Comparison of ENCODE assay signal across 30 mouse cellular contexts in genomic region chr7:144379243-144379884, GRCm38 (mm10).
DNase-seq lines count a peak whose midpoint lies in the region; ATAC-seq and TF ChIP-seq lines count a peak whose summit lies in the region.
"Had no signal": no experiment of that assay in that cellular context is flagged by ENCODE, and none has a peak within 500 bp of the region (broad histone marks: within the 10 kb centered on the region; RNA-seq: fewer than 3 reads in every experiment).

No protein-coding gene starts in this region.

- TF ChIP-seq CTCF in layer of hippocampus, adult 2 months (conservative IDR thresholded peaks at IDR 0.05): no peak

- 0 out of 2 replicates have a peak, but pooled peaks have one; percentile 29 for ATAC-seq in hindbrain, embryonic 13.5 days (ENCODE audit: low FRiP score)
- ATAC-seq in hindbrain, embryonic 16.5 days: no peak
- ATAC-seq in neural tube, embryonic 13.5 days (ENCODE audit: low read depth): peak; percentile 76; the same call in 1 of the 2 replicates
- ATAC-seq in heart, embryonic 11.5 days (replicated peaks; ENCODE audit: insufficient number of reproducible peaks, low FRiP score, low TSS enrichment): no peak
- ATAC-seq: forebrain, embryonic 15.5 days; intestine, embryonic 15.5 days; midbrain, embryonic 13.5 days had no signal

- peak overlapping the region; percentile 43; the same call in 1 of the 2 replicates for H3K27ac ChIP-seq in layer of hippocampus, adult 2 months
- H3K27ac ChIP-seq in hindbrain, embryonic 13.5 days: peak overlapping the region; percentile 30
- no peak overlapping the region for H3K27ac ChIP-seq in hindbrain, embryonic 16.5 days (ENCODE audit: low read depth, low read length)
- peak overlapping the region; percentile 55; the same call in 1 of the 2 replicates for H3K27ac ChIP-seq in neural tube, embryonic 13.5 days (replicated peaks)
- H3K27ac ChIP-seq in heart, embryonic 11.5 days (ENCODE audit: low read depth, low read length): no peak overlapping the region
- H3K27ac ChIP-seq: embryonic facial prominence, embryonic 13.5 days; forebrain, embryonic 10.5 days; forebrain, embryonic 15.5 days; heart, adult 2 months; heart, embryonic 13.5 days; intestine, embryonic 15.5 days; limb, embryonic 12.5 days; liver, embryonic 15.5 days; midbrain, embryonic 13.5 days had no signal

- no peaks in the 10 kb centered on the region for H3K36me3 ChIP-seq in hindbrain, embryonic 13.5 days
- no peaks in the 10 kb centered on the region for H3K36me3 ChIP-seq in hindbrain, embryonic 16.5 days (ENCODE audit: control insufficient read depth, insufficient read depth, low read length)
- H3K36me3 ChIP-seq in neural tube, embryonic 13.5 days: no peaks in the 10 kb centered on the region
- H3K36me3 ChIP-seq in heart, embryonic 11.5 days (ENCODE audit: control insufficient read depth, insufficient read depth, low read length): no peaks in the 10 kb centered on the region
- H3K36me3 ChIP-seq: embryonic facial prominence, embryonic 13.5 days; forebrain, embryonic 10.5 days; forebrain, embryonic 15.5 days; heart, embryonic 13.5 days; intestine, embryonic 15.5 days; limb, embryonic 12.5 days; liver, embryonic 15.5 days; midbrain, embryonic 13.5 days had no signal

- peaks cover 32% of the 10 kb centered on the region for H3K4me1 ChIP-seq in hindbrain, embryonic 13.5 days (replicated peaks)
- H3K4me1 ChIP-seq in hindbrain, embryonic 16.5 days (ENCODE audit: control insufficient read depth, insufficient read depth, low read depth, low read length): peaks cover 14% of the 10 kb centered on the region
- peaks cover 34% of the 10 kb centered on the region for H3K4me1 ChIP-seq in neural tube, embryonic 13.5 days (replicated peaks)
- H3K4me1 ChIP-seq in heart, embryonic 11.5 days (ENCODE audit: control insufficient read depth, insufficient read depth, low read length): no peaks in the 10 kb centered on the region
- H3K4me1 ChIP-seq: embryonic facial prominence, embryonic 13.5 days; heart, embryonic 13.5 days; intestine, embryonic 15.5 days; limb, embryonic 12.5 days; liver, embryonic 15.5 days had no signal

- no peak overlapping the region for H3K9ac ChIP-seq in hindbrain, embryonic 13.5 days
- no peak overlapping the region for H3K9ac ChIP-seq in hindbrain, embryonic 16.5 days (ENCODE audit: low read depth, low read length)
- H3K9ac ChIP-seq in neural tube, embryonic 13.5 days: no peak overlapping the region
- H3K9ac ChIP-seq in heart, embryonic 11.5 days (ENCODE audit: low read depth, low read length): no peak overlapping the region
- H3K9ac ChIP-seq: embryonic facial prominence, embryonic 13.5 days; forebrain, embryonic 15.5 days; heart, embryonic 13.5 days; intestine, embryonic 15.5 days; limb, embryonic 12.5 days; liver, embryonic 15.5 days; lung, embryonic 14.5 days; midbrain, embryonic 13.5 days had no signal

- no peak for DNase-seq in layer of hippocampus, adult 2 months (ENCODE audit: low spot score in 2 of 2)
- no peak for DNase-seq in layer of hippocampus, adult 9-11 months
- DNase-seq in cerebellum, postnatal 36 days: no peak
- DNase-seq: adrenal gland, adult 2 months; adrenal gland, postnatal 36 days; B cell, adult 2 months; cerebellum, adult 18-20 months; cerebellum, postnatal 10 days; heart, adult 2 months; heart, postnatal 10 days; kidney, adult 2 months; kidney, postnatal 4 days; lung, embryonic 14.5 days; lung, postnatal 14 days; right cerebral cortex, adult 18-20 months; spleen, adult 18-20 months; thymus, adult 18-20 months; thymus, postnatal 25 days had no signal

- no peaks in the 10 kb centered on the region for H3K9me3 ChIP-seq in hindbrain, embryonic 13.5 days
- H3K9me3 ChIP-seq in hindbrain, embryonic 16.5 days (ENCODE audit: control insufficient read depth, low read length): no peaks in the 10 kb centered on the region
- H3K9me3 ChIP-seq in neural tube, embryonic 13.5 days: no peaks in the 10 kb centered on the region
- H3K9me3 ChIP-seq in heart, embryonic 11.5 days (replicated peaks; ENCODE audit: control insufficient read depth, low read length): no peaks in the 10 kb centered on the region
- H3K9me3 ChIP-seq: embryonic facial prominence, embryonic 13.5 days; forebrain, embryonic 10.5 days; forebrain, embryonic 15.5 days; heart, embryonic 13.5 days; intestine, embryonic 15.5 days; limb, embryonic 12.5 days; liver, embryonic 15.5 days; midbrain, embryonic 13.5 days had no signal

- WGBS in hindbrain, embryonic 13.5 days: 22% methylated on average over 6 of the region's 6 CpGs
- 32% methylated on average over 6 of the region's 6 CpGs for WGBS in hindbrain, embryonic 16.5 days
- WGBS in neural tube, embryonic 13.5 days: 29% methylated on average over 6 of the region's 6 CpGs
- 60% methylated on average over 6 of the region's 6 CpGs for WGBS in heart, embryonic 11.5 days (ENCODE audit: insufficient replicate concordance)

- H3K27me3 ChIP-seq in hindbrain, embryonic 13.5 days: no peaks in the 10 kb centered on the region
- no peaks in the 10 kb centered on the region for H3K27me3 ChIP-seq in hindbrain, embryonic 16.5 days (replicated peaks; ENCODE audit: control insufficient read depth, insufficient read depth, low read length)
- no peaks in the 10 kb centered on the region for H3K27me3 ChIP-seq in neural tube, embryonic 13.5 days
- no peaks in the 10 kb centered on the region for H3K27me3 ChIP-seq in heart, embryonic 11.5 days (ENCODE audit: control insufficient read depth, insufficient read depth, low read length)
- H3K27me3 ChIP-seq: embryonic facial prominence, embryonic 13.5 days; forebrain, embryonic 15.5 days; heart, embryonic 13.5 days; intestine, embryonic 15.5 days; limb, embryonic 12.5 days; liver, embryonic 15.5 days; midbrain, embryonic 13.5 days had no signal

- no peak overlapping the region for H3K4me3 ChIP-seq in layer of hippocampus, adult 2 months
- H3K4me3 ChIP-seq in hindbrain, embryonic 13.5 days: no peak overlapping the region
- no peak overlapping the region for H3K4me3 ChIP-seq in hindbrain, embryonic 16.5 days (ENCODE audit: low read length)
- no peak overlapping the region for H3K4me3 ChIP-seq in neural tube, embryonic 13.5 days
- no peak overlapping the region for H3K4me3 ChIP-seq in heart, embryonic 11.5 days (ENCODE audit: low read depth, low read length)
- H3K4me3 ChIP-seq: embryonic facial prominence, embryonic 13.5 days; forebrain, embryonic 10.5 days; forebrain, embryonic 15.5 days; heart, adult 2 months; heart, embryonic 13.5 days; intestine, embryonic 15.5 days; limb, embryonic 12.5 days; liver, embryonic 15.5 days; midbrain, embryonic 13.5 days had no signal

- no peak overlapping the region for H3K4me2 ChIP-seq in hindbrain, embryonic 13.5 days
- H3K4me2 ChIP-seq in hindbrain, embryonic 16.5 days (ENCODE audit: low read length): 0 out of 2 replicates have a peak overlapping the region, but pooled peaks have one; percentile 2
- no peak overlapping the region for H3K4me2 ChIP-seq in neural tube, embryonic 13.5 days
- no peak overlapping the region for H3K4me2 ChIP-seq in heart, embryonic 11.5 days
- H3K4me2 ChIP-seq: embryonic facial prominence, embryonic 13.5 days; forebrain, embryonic 15.5 days; heart, embryonic 13.5 days; intestine, embryonic 15.5 days; limb, embryonic 12.5 days; liver, embryonic 15.5 days; lung, embryonic 14.5 days; midbrain, embryonic 13.5 days had no signal

Comparison
In these comparisons a context has a peak if more than half of its experiments do, and no peak if none do; other contexts are left out.
1. H3K27ac ChIP-seq: peak in layer of hippocampus, adult 2 months (single experiment), hindbrain, embryonic 13.5 days (single experiment) and neural tube, embryonic 13.5 days (single experiment); none in hindbrain, embryonic 16.5 days (single experiment) and heart, embryonic 11.5 days (single experiment).
2. ATAC-seq: peak in hindbrain, embryonic 13.5 days (single experiment) and neural tube, embryonic 13.5 days (single experiment); none in hindbrain, embryonic 16.5 days (single experiment) and heart, embryonic 11.5 days (single experiment).